Comparison of ENCODE assay signal across 25 mouse cellular contexts in the genomic region with DNA sequence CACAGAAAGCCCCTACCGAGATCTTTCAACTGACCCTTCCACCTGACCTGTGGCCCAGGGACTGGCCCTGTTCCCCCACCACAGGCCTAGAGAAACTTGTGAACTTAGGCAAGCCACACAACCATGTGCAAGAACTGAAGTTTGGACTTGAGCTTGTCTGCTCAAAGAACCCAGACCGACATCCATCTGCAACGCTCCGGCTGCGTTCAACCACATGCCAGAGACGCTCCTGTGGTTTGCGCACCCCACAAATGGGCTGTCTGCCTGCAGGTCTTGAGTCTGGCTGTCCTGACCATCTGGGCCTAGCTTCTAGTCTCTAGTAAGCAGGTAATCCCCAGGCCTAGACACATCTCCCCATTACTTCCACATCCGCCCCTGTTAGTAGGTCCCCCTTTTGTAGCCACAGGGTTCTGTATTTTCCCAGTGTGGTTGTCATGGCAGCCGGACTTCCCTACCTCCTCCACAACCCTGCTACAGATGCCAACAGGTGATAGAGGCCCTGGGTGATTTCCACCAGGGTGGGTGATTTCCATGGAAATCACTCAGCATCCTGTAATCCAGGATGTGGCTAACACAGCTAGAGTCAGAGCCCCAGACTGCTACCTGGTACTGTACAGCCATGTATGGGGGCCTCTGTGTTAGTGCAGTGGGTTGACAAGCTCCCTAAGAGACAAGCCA. TPM values are rescaled to one million over a fixed set of nuclear protein-coding genes. Genes with fewer than 3 reads are reported as not detected.
DNase-seq lines count a peak whose midpoint lies in the region; ATAC-seq and TF ChIP-seq lines count a peak whose summit lies in the region.
"Had no signal": no experiment of that assay in that cellular context is flagged by ENCODE, and none has a peak within 500 bp of the region (broad histone marks: within the 10 kb centered on the region; RNA-seq: fewer than 3 reads in every experiment).

No protein-coding gene starts in this region.

- H3K9ac ChIP-seq in stomach, embryonic 16.5 days (ENCODE audit: low read length), result 0 out of 2 replicates have a peak overlapping the region, but pooled peaks have one; percentile 2
- no peak overlapping the region for H3K9ac ChIP-seq in stomach, postnatal 0 days (ENCODE audit: low read length)
- H3K9ac ChIP-seq: liver, embryonic 13.5 days; midbrain, embryonic 15.5 days; neural tube, embryonic 15.5 days had no signal

- no peak overlapping the region for H3K27ac ChIP-seq in stomach, embryonic 16.5 days (ENCODE audit: low read length)
- H3K27ac ChIP-seq in stomach, postnatal 0 days (replicated peaks), result no peak overlapping the region
- H3K27ac ChIP-seq: forebrain, embryonic 10.5 days; liver, embryonic 13.5 days; midbrain, embryonic 15.5 days; neural tube, embryonic 15.5 days had no signal

- no peaks in the 10 kb centered on the region for H3K9me3 ChIP-seq in stomach, embryonic 16.5 days (replicated peaks; ENCODE audit: control insufficient read depth, low read length)
- H3K9me3 ChIP-seq in stomach, postnatal 0 days (ENCODE audit: control insufficient read depth, low read length), result no peaks in the 10 kb centered on the region
- H3K9me3 ChIP-seq: forebrain, embryonic 10.5 days; liver, embryonic 13.5 days; midbrain, embryonic 15.5 days; neural tube, embryonic 15.5 days had no signal

- 90% methylated on average over 9 of the region's 9 CpGs for WGBS in stomach, embryonic 16.5 days
- WGBS in stomach, postnatal 0 days, result 91% methylated on average over 9 of the region's 9 CpGs

- ATAC-seq in stomach, embryonic 16.5 days (ENCODE audit: insufficient read depth, low FRiP score), result no peak
- no peak for ATAC-seq in stomach, postnatal 0 days (ENCODE audit: low FRiP score, low TSS enrichment)
- peak; percentile 68 for ATAC-seq in CD4-positive, CD25-positive, alpha-beta regulatory T cell, adult 4 months
- ATAC-seq in hematopoietic stem cell, adult 5-6 weeks (replicated peaks in 1 of 2; ENCODE audit: insufficient read depth in 1 of 2, low FRiP score in 2 of 2, low TSS enrichment in 1 of 2, low read depth in 1 of 2, poor library complexity in 2 of 2, severe bottlenecking in 2 of 2), result peak; percentile 50 to 63
- ATAC-seq: forebrain, embryonic 16.5 days; hindbrain, embryonic 16.5 days; intestine, postnatal 0 days; midbrain, embryonic 15.5 days had no signal

- TF ChIP-seq CTCF in stomach, postnatal 0 days (IDR thresholded peaks at IDR 0.05; ENCODE audit: low read depth), result no peak

- H3K27me3 ChIP-seq in stomach, embryonic 16.5 days (ENCODE audit: control insufficient read depth, insufficient read depth, low read length), result no peaks in the 10 kb centered on the region
- H3K27me3 ChIP-seq in stomach, postnatal 0 days (ENCODE audit: control insufficient read depth, insufficient read depth, low read length), result no peaks in the 10 kb centered on the region
- H3K27me3 ChIP-seq: liver, embryonic 13.5 days; neural tube, embryonic 15.5 days had no signal

- TF ChIP-seq EP300 in stomach, postnatal 0 days (optimal IDR thresholded peaks at IDR 0.05), result no peak

- no peak for DNase-seq in stomach, postnatal 0 days (ENCODE audit: low spot score)
- DNase-seq in natural killer cell, adult 2 months (ENCODE audit: low spot score in 2 of 2), result peak; percentile 76 to 87
- no peak for DNase-seq in embryo, embryonic 10.5 days (ENCODE audit: low spot score)
- no peak for DNase-seq in frontal cortex, postnatal 14 days (ENCODE audit: low spot score in 2 of 2)
- no peak for DNase-seq in heart, postnatal 4 days
- DNase-seq: adrenal gland, postnatal 36 days; cerebellum, adult 9-11 months; gastrocnemius, postnatal 14 days; heart, adult 11 months; heart, postnatal 10 days; kidney, postnatal 4 days; liver, embryonic 13.5 days; lung, adult 2 months; lung, postnatal 14 days; right cerebral cortex, adult 18-20 months had no signal

- H3K36me3 ChIP-seq in stomach, embryonic 16.5 days (ENCODE audit: control insufficient read depth, insufficient read depth, low read length), result no peaks in the 10 kb centered on the region
- no peaks in the 10 kb centered on the region for H3K36me3 ChIP-seq in stomach, postnatal 0 days (ENCODE audit: control insufficient read depth, insufficient read depth, low read length)
- H3K36me3 ChIP-seq: forebrain, embryonic 10.5 days; midbrain, embryonic 15.5 days; neural tube, embryonic 15.5 days had no signal

- H3K4me1 ChIP-seq in stomach, embryonic 16.5 days (ENCODE audit: control insufficient read depth, insufficient read depth, low read length), result 0 out of 2 replicates have a peak, but pooled peaks cover 3% of the 10 kb centered on the region
- H3K4me1 ChIP-seq in stomach, postnatal 0 days (replicated peaks; ENCODE audit: control insufficient read depth, insufficient read depth), result no peaks in the 10 kb centered on the region
- H3K4me1 ChIP-seq: midbrain, embryonic 15.5 days had no signal

- no peak overlapping the region for H3K4me3 ChIP-seq in stomach, embryonic 16.5 days (replicated peaks; ENCODE audit: low read length)
- no peak overlapping the region for H3K4me3 ChIP-seq in stomach, postnatal 0 days (ENCODE audit: low read depth, low read length)
- H3K4me3 ChIP-seq: forebrain, embryonic 10.5 days; liver, embryonic 13.5 days; midbrain, embryonic 15.5 days; neural tube, embryonic 15.5 days had no signal

- H3K4me2 ChIP-seq in stomach, embryonic 16.5 days (ENCODE audit: low read depth, low read length), result no peak overlapping the region
- no peak overlapping the region for H3K4me2 ChIP-seq in stomach, postnatal 0 days (replicated peaks; ENCODE audit: low read depth)
- H3K4me2 ChIP-seq: heart, embryonic 11.5 days; liver, embryonic 13.5 days; midbrain, embryonic 15.5 days; neural tube, embryonic 15.5 days had no signal

RNA-seq across cellular contexts. Expression of a gene that starts 38.5 kb away (rescaled TPM):
- 112 and 127 TPM in 2 replicates for polyA plus RNA-seq in stomach, embryonic 16.5 days (2015; fragmentation: Nextera tagmentation; extraction: Ambion mirVana)
- 93.5 and 105 TPM in 2 replicates for polyA plus RNA-seq in stomach, postnatal 0 days (2015; fragmentation: Nextera tagmentation; extraction: Ambion mirVana)
- 1,000 to 10,000 TPM in 1 of 2 experiments, 100 to 1,000 TPM in 1; 432 to 1,042 TPM for polyA plus RNA-seq in CD4-positive, CD25-positive, alpha-beta regulatory T cell, adult 4 months (2017; shearing (Covaris generic))
- 59.6 and 64.5 TPM in 2 replicates for total RNA-seq in hematopoietic stem cell, adult 5-6 weeks (2017)
- 10 to 100 TPM; 18.4 to 19.7 TPM for total RNA-seq in heart, postnatal 4 days (2021)

Comparison
In these comparisons a context has a peak if more than half of its experiments do, and no peak if none do; other contexts are left out.
1. ATAC-seq: peak in CD4-positive, CD25-positive, alpha-beta regulatory T cell, adult 4 months (single experiment) and hematopoietic stem cell, adult 5-6 weeks (2 of 2); none in stomach, embryonic 16.5 days (single experiment) and stomach, postnatal 0 days (single experiment).
2. DNase-seq: peak in natural killer cell, adult 2 months (2 of 2); none in stomach, postnatal 0 days (single experiment), embryo, embryonic 10.5 days (single experiment), frontal cortex, postnatal 14 days (0 of 2) and heart, postnatal 4 days (single experiment).